Mouse (Mus musculus): Measurements from ENCODE around the gene Pcsk5. TPM values are rescaled to one million over a fixed set of nuclear protein-coding genes. Genes with fewer than 3 reads are reported as not detected.
"Not testable (repeated sequence)": the region's sequence is repeated elsewhere in the genome, so short reads cannot be mapped to it uniquely, and the experiment has no call there.

The Pcsk5 gene
- polyA plus RNA-seq, 1 experiment from 2014 or later = 12.6 TPM

DNA sequence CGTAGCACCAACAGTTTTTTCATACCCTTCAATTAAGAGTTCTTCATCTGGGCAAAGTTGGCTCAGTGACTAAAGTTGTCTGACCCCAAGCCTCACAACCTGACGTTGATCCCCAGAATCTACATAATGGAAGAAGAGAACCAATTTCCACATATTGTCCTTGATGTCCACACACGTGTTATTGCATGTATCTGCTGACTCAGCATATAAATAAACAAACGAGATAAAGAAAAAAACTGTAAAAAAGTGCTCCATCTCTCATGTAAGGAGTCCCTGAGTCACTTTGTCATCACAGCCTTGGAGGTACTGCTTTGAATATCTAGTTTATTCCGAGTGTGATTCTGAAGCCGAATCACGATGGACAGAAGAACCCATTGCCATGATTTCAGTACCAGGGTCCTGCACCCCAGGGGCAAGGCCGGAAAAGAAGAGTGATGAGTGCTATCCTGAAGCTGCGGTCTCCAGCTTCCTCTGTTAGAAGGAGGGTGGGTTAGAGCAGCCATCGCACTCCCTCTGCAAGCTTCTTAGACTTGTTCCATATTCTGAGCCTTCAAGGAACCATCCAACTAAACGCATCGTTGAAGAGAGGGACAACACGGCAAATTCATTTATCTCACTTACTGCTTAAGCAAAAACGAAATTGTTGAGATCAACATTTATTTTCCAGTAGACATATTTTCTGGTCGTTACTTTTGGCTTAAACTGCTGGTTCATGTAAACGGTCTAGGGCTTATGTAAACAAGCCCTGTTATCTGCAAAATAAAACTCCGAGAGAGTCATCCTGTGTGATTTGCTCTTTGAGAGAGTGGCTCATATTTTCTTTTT is 348.2 kb downstream of the Pcsk5 start:
- 80% methylated on average over 17 of the region's 17 CpGs for WGBS
- Histone ChIP-seq H3K9ac (no peak overlapping the region), H3K4me2 (no peak overlapping the region), H3K4me3 (no peak overlapping the region), H3K27ac (replicated peaks) (no peak overlapping the region), H3K27me3 (no peaks in the 10 kb centered on the region), H3K36me3 (no peaks in the 10 kb centered on the region), H3K4me1 (replicated peaks) (peaks cover 6% of the 10 kb centered on the region; the same call in 1 of the 2 replicates), H3K9me3 (no peaks in the 10 kb centered on the region)
- no peak for ATAC-seq (ENCODE audit: low FRiP score, low read depth)

DNA sequence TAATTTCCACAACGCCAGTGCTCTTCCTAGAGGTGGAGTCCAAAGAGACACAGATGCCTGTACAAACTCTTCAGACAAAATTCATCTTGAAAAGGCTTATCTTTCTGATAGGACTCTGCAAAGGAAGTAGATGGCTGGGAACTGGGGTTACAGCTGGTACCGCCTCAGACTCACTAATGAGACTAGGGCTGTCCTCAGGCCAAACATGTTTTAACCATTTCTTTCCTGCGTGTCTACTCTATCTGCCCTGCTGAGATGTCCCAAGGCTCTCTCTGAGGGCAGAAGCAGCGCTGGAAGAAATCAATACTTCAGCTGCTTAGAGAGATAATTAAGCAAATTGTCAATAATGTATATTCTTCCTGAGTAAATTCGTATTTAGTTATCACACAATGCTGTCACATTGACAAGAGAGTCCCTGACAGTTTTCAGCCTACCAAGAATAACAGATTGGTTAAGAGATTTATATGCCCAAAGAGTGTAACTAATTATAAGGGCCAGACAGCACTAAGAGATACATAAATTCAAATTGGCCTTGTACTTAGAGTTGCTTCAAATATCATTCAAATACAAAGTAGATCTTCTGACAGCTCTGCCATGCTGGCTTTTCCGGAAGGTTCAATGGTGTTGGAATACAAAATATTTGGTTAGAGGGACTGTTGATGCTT is 355.2 kb downstream of the Pcsk5 start:
- Histone ChIP-seq H3K9ac (no peak overlapping the region), H3K4me2 (no peak overlapping the region), H3K27ac (replicated peaks) (no peak overlapping the region), H3K4me3 (no peak overlapping the region), H3K27me3 (no peaks in the 10 kb centered on the region), H3K4me1 (replicated peaks) (no peaks in the 10 kb centered on the region), H3K9me3 (no peaks in the 10 kb centered on the region), H3K36me3 (no peaks in the 10 kb centered on the region)
- 53% methylated on average over 6 of the region's 6 CpGs for WGBS
- ATAC-seq (ENCODE audit: low FRiP score, low read depth) = no peak

GRCm38 (mm10) chr19:17479471-17479870 is 358.0 kb downstream of the Pcsk5 start:
- Histone ChIP-seq H3K27ac (replicated peaks) (no peak overlapping the region), H3K36me3 (no peaks in the 10 kb centered on the region), H3K4me3 (no peak overlapping the region), H3K27me3 (no peaks in the 10 kb centered on the region), H3K9me3 (no peaks in the 10 kb centered on the region), H3K9ac (no peak overlapping the region), H3K4me1 (replicated peaks) (no peaks in the 10 kb centered on the region), H3K4me2 (no peak overlapping the region)
- 93% methylated on average over 5 of the region's 5 CpGs for WGBS
- no peak for ATAC-seq (ENCODE audit: low FRiP score, low read depth)

DNA sequence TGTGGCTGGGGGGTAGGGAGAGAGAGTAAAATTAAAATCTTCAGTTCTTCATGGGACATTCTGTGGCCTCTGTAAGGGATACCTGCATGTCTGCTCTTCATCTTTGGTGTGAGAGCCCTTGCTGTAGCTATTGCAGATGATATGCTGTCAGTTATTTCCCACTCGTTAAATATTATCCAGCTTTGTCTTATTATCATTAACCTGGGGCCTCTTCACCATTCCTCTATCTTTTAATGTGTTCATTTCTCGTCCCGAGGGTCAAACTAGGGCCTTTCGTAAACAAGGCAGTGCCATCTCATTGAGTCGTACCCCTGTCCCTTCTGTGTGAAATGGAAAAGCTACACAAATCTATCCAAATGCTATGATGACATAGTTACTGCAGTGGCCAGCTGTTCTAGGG is 361.4 kb downstream of the Pcsk5 start:
- no peaks in the 10 kb centered on the region for H3K36me3 ChIP-seq
- ATAC-seq (ENCODE audit: low FRiP score, low read depth) = no peak
- no peak overlapping the region for H3K4me3 ChIP-seq

DNA sequence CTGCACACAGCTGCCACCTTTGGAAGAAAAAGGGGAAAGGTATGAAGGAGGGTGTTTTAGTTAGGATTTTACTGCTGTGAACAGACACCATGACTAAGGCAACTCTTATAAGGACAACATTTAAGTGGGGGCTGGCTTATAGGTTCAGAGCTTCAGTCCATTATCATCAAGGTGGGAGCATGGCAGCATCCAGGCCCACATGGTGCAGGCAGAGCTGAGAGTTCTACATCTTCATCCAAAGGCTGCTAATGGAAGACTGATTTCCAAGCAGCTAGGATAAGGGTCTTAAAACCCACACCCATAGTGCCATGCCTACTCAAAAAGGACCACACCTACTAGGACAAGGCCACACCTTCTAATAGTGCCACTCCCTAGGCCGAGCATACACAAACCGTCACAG is 364.3 kb downstream of the Pcsk5 start:
- not testable (repeated sequence) for H3K27ac ChIP-seq (replicated peaks); H3K4me1 ChIP-seq (replicated peaks); H3K4me3 ChIP-seq; H3K9ac ChIP-seq; H3K4me2 ChIP-seq; H3K27me3 ChIP-seq; H3K9me3 ChIP-seq; ATAC-seq (ENCODE audit: low FRiP score, low read depth); H3K36me3 ChIP-seq
- 98% methylated on average over 2 of the region's 2 CpGs for WGBS

More for the DNA sequence above, 361.4 kb downstream of the Pcsk5 start:
- Histone ChIP-seq H3K27me3 (no peaks in the 10 kb centered on the region), H3K4me2 (no peak overlapping the region), H3K27ac (replicated peaks) (no peak overlapping the region), H3K9ac (no peak overlapping the region), H3K4me1 (replicated peaks) (no peaks in the 10 kb centered on the region), H3K9me3 (no peaks in the 10 kb centered on the region)
- 86% methylated on average over 5 of the region's 5 CpGs for WGBS

GRCm38 (mm10) chr19:17471861-17472260 is 365.6 kb downstream of the Pcsk5 start:
- H3K4me3 ChIP-seq = no peak overlapping the region
- no peak overlapping the region for H3K4me2 ChIP-seq
- no peaks in the 10 kb centered on the region for H3K36me3 ChIP-seq
- no peaks in the 10 kb centered on the region for H3K27me3 ChIP-seq
- H3K9me3 ChIP-seq = no peaks in the 10 kb centered on the region
- no peak overlapping the region for H3K27ac ChIP-seq (replicated peaks)
- H3K9ac ChIP-seq = no peak overlapping the region
- ATAC-seq (ENCODE audit: low FRiP score, low read depth) = no peak
- WGBS = 81% methylated on average over 7 of the region's 7 CpGs
- H3K4me1 ChIP-seq (replicated peaks) = no peaks in the 10 kb centered on the region

DNA sequence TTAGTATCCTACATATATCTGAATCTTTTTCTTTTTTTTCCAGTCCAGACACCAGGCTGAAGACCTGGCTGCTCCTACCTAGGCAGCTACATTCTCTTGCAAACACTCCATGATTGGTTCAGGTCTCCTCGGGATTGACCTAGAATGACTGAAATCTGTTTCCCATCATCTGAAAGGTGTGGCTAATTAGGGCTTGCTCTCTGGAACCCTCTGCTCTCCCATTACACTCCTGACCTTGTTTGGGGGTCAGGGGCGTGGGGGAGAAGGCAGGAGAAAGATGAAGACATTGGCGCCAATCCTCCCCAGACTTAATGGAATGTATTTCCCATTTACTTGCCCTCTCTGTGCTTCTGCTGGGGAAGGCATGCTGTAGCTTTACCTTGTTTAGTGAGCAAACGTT is 366.2 kb downstream of the Pcsk5 start:
- H3K4me1 ChIP-seq (replicated peaks) = no peaks in the 10 kb centered on the region
- WGBS = 79% methylated on average over 4 of the region's 4 CpGs
- H3K27ac ChIP-seq (replicated peaks) = no peak overlapping the region
- no peak for ATAC-seq (ENCODE audit: low FRiP score, low read depth)
- no peaks in the 10 kb centered on the region for H3K9me3 ChIP-seq
- H3K36me3 ChIP-seq = no peaks in the 10 kb centered on the region
- H3K4me2 ChIP-seq = no peak overlapping the region
- no peak overlapping the region for H3K4me3 ChIP-seq
- no peaks in the 10 kb centered on the region for H3K27me3 ChIP-seq
- no peak overlapping the region for H3K9ac ChIP-seq

GRCm38 (mm10) chr19:17467556-17468211 is 369.7 kb downstream of the Pcsk5 start:
- no peaks in the 10 kb centered on the region for H3K9me3 ChIP-seq
- H3K27me3 ChIP-seq = no peaks in the 10 kb centered on the region
- no peak overlapping the region for H3K27ac ChIP-seq (replicated peaks)
- no peak overlapping the region for H3K4me3 ChIP-seq
- ATAC-seq (ENCODE audit: low FRiP score, low read depth) = peak; percentile 86
- H3K36me3 ChIP-seq = no peaks in the 10 kb centered on the region
- no peak overlapping the region for H3K9ac ChIP-seq
- no peak overlapping the region for H3K4me2 ChIP-seq
- no peaks in the 10 kb centered on the region for H3K4me1 ChIP-seq (replicated peaks)
- 61% methylated on average over 6 of the region's 6 CpGs for WGBS

GRCm38 (mm10) chr19:17452001-17452400 is 385.4 kb downstream of the Pcsk5 start:
- H3K36me3 ChIP-seq = no peaks in the 10 kb centered on the region
- H3K4me1 ChIP-seq (replicated peaks) = no peaks in the 10 kb centered on the region
- no peak overlapping the region for H3K4me2 ChIP-seq
- no peak overlapping the region for H3K27ac ChIP-seq (replicated peaks)
- H3K9ac ChIP-seq = no peak overlapping the region
- no peaks in the 10 kb centered on the region for H3K27me3 ChIP-seq
- no peaks in the 10 kb centered on the region for H3K9me3 ChIP-seq
- no peak overlapping the region for H3K4me3 ChIP-seq
- 91% methylated on average over 7 of the region's 7 CpGs for WGBS
- ATAC-seq (ENCODE audit: low FRiP score, low read depth) = no peak

DNA sequence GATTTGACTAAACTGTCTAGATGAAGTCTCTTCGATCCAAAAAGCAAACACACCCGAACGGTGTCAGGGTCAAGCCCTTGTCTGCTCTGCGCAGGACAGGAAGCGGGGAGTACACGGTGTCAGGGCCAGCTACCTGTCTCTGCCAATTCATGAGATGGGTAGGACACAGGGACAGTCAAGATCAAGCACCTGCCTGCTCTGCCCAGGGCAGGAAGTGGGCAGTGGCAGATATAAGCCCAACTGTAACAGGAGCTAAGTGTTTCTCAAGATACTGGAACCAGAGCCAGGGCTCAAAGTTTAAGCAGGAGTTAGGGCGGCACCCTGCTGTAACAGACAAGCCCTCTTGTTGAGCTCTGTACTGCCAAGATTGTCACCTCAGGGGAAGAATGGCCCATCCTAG is 393.9 kb downstream of the Pcsk5 start:
- WGBS = 96% methylated on average over 7 of the region's 7 CpGs
- H3K9me3 ChIP-seq = no peaks in the 10 kb centered on the region
- ATAC-seq (ENCODE audit: low FRiP score, low read depth) = no peak
- H3K9ac ChIP-seq = no peak overlapping the region
- H3K36me3 ChIP-seq = no peaks in the 10 kb centered on the region
- no peaks in the 10 kb centered on the region for H3K27me3 ChIP-seq
- no peak overlapping the region for H3K27ac ChIP-seq (replicated peaks)
- H3K4me1 ChIP-seq (replicated peaks) = no peaks in the 10 kb centered on the region
- no peak overlapping the region for H3K4me2 ChIP-seq
- no peak overlapping the region for H3K4me3 ChIP-seq

DNA sequence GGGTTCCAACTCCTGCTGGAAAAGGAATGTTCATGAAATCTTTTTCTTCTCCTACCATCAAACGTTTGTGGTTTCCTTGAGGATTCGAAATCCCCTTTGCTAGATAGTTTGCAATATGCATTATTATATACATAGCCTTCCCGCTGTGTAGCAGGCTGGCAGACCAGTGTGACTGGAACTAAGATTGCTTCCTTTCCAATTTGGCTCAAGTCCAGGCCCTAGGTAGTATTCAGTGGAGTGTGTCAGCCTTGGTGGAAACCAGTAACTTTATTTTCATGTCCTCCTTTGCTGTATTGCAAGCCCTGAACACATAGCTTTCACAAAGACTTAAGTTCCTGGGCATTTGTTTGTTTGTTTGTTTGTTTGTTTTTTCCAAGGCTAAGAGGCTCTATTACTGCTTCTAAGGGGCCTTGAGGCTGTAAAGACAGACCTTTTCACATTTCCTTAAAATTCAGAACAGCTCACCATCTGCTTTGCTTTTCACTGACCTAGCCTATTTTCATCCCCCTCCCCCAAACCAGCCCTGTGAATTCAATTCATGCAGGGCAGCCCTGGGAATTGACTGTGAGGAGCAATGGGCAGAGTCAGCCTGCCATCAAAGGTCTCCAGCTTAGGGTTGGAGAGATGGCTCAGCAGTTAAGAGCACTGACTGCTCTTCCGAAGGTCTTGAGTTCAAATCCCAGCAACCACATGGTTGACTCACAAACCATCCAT is 397.8 kb downstream of the Pcsk5 start:
- H3K4me3 ChIP-seq = no peak overlapping the region
- no peaks in the 10 kb centered on the region for H3K9me3 ChIP-seq
- H3K9ac ChIP-seq = no peak overlapping the region
- no peak for ATAC-seq (ENCODE audit: low FRiP score, low read depth)
- H3K27ac ChIP-seq (replicated peaks) = no peak overlapping the region
- no peaks in the 10 kb centered on the region for H3K27me3 ChIP-seq
- H3K4me1 ChIP-seq (replicated peaks) = no peaks in the 10 kb centered on the region
- WGBS = 57% methylated on average over 4 of the region's 4 CpGs
- no peak overlapping the region for H3K4me2 ChIP-seq
- H3K36me3 ChIP-seq = no peaks in the 10 kb centered on the region

DNA sequence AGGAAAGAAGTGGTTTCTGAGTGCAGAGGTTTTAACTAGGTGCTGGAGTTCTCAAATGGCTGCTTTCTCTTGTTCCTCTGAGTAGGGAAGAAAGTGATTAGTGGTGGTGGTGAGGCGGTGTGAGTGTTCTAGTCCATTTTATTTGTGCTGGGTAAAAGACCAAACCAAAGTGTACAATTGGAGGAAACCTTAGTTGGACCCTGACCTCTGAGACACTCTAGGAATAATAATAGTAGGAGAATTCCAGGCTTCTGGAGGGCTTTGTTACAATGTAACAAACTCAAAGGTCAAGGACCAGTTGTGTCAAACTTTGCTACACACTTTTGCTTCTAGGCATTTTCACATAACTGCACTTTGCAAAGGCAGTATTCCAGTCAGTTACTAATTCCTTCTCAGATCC is 400.8 kb downstream of the Pcsk5 start:
- Histone ChIP-seq H3K27me3 (no peaks in the 10 kb centered on the region), H3K36me3 (no peaks in the 10 kb centered on the region), H3K27ac (replicated peaks) (no peak overlapping the region), H3K9me3 (no peaks in the 10 kb centered on the region), H3K4me1 (replicated peaks) (no peaks in the 10 kb centered on the region), H3K4me2 (no peak overlapping the region), H3K4me3 (no peak overlapping the region), H3K9ac (no peak overlapping the region)
- no peak for ATAC-seq (ENCODE audit: low FRiP score, low read depth)
- WGBS = 86% methylated on average over 1 of the region's 1 CpGs

Measured in hindbrain, embryonic 15.5 days (tissue).